Mouse (Mus musculus) gastrocnemius, postnatal 10 days (tissue): ENCODE measurements around the gene Gm13420. TPM values are rescaled to one million over a fixed set of nuclear protein-coding genes. Genes with fewer than 3 reads are reported as not detected.
A peak's percentile ranks its signal among the peaks of the same experiment; 100 is the strongest.
"Not testable (repeated sequence)": the region's sequence is repeated elsewhere in the genome, so short reads cannot be mapped to it uniquely, and the experiment has no call there.

ENCODE experiments used
- DNase-seq: peaks from one replicate; pipeline ENCODE4 v3.0.0; 2021; ENCODE audit warnings: mixed read lengths
- long read RNA-seq, 2 experiments: library from polyadenylated mRNA; stranded (forward); transcript quantifications; one replicate each; pipeline ENCODE4 v2.0.0; 2021
- total RNA-seq, 2 experiments: library from RNA; stranded (reverse); gene quantifications; 2 replicates each; pipeline ENCODE4 v1.2.3; 2021

Gm13420 gene
- total RNA-seq: not detected
- long read RNA-seq, experiment 1: 0 reads
- long read RNA-seq, experiment 2: 0 reads

DNA sequence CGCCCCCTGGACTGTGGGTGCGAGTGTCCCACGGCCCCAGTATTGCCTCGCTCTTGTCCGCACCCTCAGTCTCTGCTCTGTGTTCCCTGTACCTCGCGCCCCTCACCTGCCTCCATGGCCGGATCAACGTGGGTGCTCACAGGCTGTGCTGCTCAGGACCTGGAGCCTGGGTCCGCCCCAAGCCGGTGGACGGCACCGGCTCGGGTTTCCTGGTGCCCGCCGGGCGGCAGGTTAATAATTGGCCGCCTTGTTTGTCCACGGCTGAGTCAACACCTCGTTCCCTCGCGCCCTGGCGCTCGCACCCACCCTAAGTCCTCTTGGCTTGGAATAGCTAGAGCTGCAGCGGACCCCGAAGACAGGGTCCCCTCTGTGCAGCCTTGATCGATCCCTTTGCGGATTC is at the start of gene Gm13420:
Gene Gm13420 (minus strand): TSS at position 189 of the 400 bp plus-strand sequence.
- no peak for DNase-seq

- no peak for DNase-seq
Measured at GRCm38 (mm10) chr2:29792772-29793487, 41.4 kb upstream of the Gm13420 start.

DNA sequence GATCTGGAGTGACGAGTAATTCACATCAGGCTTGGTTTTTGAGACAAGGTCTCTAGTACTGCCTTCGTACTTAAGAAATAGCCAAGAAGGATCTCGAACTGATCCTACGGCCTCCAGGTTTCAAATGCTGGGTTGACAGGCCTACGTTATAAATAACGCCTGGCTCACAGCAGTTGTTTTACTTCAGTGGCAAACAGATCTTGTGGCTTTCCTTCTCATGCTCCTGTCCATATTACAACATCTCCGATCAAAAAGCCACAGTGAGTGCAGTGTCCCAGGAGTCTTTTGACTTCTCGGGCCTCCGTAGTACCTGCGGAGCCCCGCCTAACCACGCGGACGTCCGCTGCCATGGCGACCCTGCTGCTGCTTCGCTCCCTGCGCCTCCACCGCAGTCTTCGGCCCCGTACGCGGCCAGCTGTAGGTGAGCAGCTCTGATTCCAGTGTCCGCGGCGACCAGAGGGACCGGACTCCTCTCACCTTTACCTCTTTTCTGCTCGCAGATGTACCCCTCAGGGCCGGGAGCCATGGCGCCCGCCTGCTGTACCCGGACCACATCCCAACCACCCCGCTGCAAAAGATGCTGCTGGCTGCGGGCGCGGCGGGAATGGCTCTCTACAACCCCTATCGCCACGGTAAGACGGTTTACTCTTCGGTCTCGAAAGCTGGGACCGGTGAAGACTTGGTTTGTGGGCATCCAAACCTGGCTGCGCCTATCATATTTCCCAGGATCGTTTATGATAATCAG is 36.6 kb upstream of the Gm13420 start, which contains the start of gene Trub2:
Gene Trub2 (minus strand): TSS at position 566 of the 745 bp plus-strand sequence.
- peak; percentile 69 for DNase-seq

DNA sequence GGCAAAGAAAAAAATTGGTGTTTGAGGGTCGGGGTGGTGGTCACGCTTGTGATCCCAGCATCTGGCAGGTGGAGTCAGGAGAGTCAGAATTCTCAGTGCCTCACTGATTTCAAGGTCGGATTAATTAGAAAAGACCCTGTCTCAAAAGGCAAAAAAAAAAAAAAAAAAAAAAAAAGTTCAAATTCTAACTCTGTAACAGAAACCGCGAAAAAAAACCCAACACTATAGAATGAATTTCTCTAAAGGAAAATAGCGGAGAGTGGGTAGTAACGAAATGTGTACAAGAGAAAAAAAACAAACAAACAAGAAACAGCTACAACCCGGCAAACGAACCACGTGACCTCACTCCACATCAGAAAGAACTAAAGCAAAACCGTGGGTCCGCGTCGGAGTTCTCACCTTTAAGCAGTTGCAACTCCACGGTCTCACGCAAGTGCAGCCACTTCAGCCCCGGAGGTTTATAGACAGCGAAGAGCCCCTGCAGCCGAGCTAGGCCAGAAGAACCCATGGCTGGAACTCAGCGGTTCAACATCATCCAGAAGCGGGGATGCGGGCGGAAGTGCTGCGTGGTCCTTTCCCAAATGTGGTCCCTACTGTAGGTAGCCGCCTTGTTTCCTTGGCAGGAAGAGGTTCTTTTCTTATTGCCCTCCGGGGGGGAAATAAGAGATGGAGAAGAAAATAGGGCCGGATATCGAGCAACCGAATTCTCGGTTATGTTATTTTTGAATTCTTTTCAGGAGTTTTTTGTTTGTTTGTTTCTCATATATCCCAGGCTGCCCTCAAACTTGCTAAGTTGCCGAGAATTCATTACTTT is 35.8 kb upstream of the Gm13420 start, which contains the start of gene Coq4:
Gene Coq4 (plus strand): TSS at position 390 of the 814 bp plus-strand sequence.
- peak; percentile 79 for DNase-seq

DNA sequence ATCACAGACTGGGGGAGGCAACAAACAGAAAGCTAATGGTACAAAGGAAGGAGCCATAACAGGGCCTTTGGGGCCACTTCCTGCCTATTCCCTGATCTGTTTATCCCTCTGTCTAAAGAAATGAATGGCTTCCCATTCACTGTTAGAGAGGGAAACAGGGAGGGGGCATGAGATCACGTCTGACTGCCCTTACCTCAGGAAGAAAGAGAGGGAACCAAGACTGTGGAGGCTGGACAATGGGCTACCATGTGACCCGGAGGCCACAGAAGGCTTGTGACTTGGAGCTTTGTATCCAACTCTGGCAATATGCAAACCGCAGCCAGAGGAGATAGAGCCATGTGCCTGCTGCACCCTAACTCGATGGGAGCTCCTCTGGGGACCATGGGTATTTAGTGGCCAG is 32.8 kb upstream of the Gm13420 start:
- DNase-seq: no peak

GRCm38 (mm10) chr2:29781256-29781655 is 29.8 kb upstream of the Gm13420 start:
- not testable (repeated sequence) for DNase-seq

GRCm38 (mm10) chr2:29773323-29773722 is 21.8 kb upstream of the Gm13420 start:
- no peak for DNase-seq

DNA sequence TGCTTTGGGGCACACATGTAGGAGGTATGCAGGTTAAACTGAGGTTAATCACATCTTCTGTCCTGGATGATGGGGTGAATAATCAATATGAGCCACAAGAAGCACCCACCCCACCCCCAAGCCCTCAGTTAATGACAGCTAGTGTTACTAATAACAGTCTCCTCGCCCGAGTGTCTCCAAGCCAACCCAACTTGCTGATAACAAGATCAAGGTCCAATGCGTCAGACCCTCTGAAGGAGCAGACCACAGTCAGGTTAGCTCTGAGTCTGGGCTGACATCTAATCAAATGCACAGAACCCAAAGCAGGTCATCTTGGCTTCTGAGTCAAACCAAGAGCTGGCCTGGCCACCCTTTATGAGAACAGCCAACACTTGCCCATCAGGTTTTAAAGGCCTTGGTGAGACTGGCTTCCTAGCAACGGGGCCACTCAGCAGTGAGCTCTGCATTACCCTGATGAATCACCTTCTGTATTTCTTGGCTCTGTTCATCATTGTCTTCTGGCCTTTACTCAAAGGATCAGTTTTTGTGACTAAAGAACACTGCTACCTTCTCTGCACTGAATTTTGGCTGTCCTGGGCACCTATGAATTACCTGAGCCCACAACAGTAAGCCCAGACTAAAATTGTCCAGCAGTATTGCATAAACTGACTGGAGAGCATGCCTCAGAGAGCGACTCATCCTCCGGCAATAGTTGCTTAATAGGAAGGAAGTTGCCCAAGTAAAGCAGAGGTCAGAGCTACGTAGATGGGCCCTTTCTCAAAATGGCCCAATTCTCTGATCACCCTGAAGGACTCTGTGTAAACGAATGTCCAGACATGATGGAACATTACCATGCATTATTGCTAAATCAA is 20.4 kb upstream of the Gm13420 start:
- no peak for DNase-seq

DNA sequence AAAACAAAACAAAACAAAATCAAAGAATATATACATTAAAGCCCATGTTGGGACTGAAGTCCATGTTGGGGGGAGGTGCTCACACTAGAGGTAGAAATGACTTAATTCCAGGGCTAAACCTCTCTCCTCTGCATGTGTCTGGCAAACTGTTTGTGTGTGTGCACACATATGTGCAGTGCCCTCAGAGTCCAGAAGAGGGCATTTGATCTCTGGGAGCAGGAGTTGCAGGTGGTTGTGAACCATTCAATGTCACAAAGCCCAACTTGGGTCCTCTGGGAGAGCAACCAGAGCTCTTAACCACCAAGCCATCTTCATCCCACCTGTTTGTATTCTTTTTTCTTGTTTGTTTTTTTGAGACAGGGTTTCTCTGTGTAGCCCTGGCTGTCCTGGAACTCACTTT is 18.7 kb upstream of the Gm13420 start:
- no peak for DNase-seq

DNA sequence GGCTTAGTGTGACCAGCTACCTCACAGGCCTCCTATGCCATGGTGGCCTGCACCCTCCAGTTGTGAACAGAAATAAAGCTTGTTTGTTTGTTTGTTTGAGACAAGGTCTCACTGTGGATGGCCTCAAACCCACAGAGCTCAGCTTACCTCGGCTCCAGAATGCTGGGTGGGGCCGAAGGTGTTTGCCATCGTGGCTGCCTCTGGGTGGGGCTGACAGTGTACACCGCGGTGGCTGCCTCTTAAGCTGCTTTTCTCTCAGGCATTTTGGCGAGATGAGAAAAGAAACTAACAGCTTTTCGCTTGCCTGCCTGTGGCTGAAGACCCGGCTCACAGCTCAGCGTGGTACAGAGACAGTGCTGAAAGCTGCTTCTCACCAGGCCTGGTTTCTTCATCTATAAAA is 17.4 kb upstream of the Gm13420 start:
- no peak for DNase-seq

- DNase-seq: no peak
Measured at GRCm38 (mm10) chr2:29767976-29768709, 16.7 kb upstream of the Gm13420 start.

GRCm38 (mm10) chr2:29764831-29765230 is 13.3 kb upstream of the Gm13420 start:
- peak; percentile 76 for DNase-seq

DNA sequence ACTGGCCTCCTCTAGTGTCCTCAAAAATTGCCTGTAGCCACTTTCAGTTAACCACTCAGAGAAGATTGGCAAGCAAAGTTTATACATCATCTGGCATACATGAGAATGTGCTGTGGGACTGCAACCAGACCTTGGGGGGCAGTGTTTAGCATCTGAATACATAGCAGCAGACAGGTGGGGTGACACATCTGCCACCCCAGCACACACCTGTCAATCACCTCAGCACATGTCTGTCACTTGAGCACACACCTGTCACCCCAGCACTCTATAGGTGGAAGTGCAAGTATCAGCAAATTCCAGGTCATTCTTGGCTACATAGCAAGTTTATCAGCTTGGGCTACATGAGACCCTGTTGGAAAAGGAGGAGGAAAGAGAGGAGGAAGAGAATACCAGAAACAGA is 4.2 kb upstream of the Gm13420 start:
- no peak for DNase-seq

GRCm38 (mm10) chr2:29752397-29752796 is 912 bp upstream of the Gm13420 start:
- DNase-seq: no peak

- no peak for DNase-seq
Measured at GRCm38 (mm10) chr2:29748499-29748898, 3.0 kb downstream of the Gm13420 start.

GRCm38 (mm10) chr2:29747852-29748251 is 3.6 kb downstream of the Gm13420 start:
- DNase-seq: no peak

GRCm38 (mm10) chr2:29747188-29747782 is 4.2 kb downstream of the Gm13420 start:
- no peak for DNase-seq

GRCm38 (mm10) chr2:29744256-29744655 is 7.2 kb downstream of the Gm13420 start:
- no peak for DNase-seq

GRCm38 (mm10) chr2:29741207-29741606 is 10.3 kb downstream of the Gm13420 start:
- no peak for DNase-seq

DNA sequence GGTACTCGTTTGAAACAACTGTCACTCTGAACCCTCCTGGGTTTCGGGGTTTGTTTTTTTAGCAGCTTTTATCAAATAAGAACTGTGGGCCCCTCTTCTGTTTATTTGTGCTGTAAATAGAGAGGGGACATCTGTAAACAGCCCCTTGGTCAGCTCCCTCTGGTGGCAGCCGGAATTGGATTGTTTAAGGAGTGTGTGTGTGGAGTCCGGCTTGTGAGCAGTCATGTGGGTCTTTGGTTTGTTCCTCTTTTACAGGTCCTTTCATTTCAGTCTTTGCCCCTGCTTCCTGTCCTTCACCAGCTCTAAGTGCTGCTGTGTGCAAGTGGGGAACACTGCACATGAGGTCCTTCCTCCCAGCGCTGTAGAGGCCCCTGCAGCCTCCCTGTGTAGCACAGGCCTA is 12.1 kb downstream of the Gm13420 start:
- DNase-seq: no peak
